Mouse (Mus musculus): Measurements from ENCODE around the gene Pstk.
"Not testable (repeated sequence)": the region's sequence is repeated elsewhere in the genome, so short reads cannot be mapped to it uniquely, and the experiment has no call there.

Pstk gene

GRCm38 (mm10) chr7:131416742-131417141, 45.8 kb downstream of the Pstk start:
- DNase-seq, result not testable (repeated sequence)

DNA sequence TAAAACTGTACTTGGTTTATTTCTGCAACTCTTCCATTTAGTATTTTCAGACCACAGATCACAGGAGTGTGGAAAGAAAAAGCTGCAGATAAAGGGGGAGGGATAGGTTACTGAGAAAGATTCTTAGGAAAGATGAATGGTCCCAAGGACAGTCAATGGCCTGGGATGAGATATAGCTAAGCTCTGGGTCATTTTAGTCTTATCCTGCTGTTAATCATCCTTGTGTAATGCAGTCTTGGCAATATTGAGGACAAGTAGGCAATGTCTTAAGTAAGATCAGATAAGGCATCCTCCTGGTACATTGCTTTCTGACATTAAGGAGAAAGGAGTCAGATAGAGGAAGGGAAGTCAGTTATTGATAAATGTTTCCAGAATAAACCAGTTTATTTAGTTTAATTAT, 46.7 kb downstream of the Pstk start:
- no peak for DNase-seq

DNA sequence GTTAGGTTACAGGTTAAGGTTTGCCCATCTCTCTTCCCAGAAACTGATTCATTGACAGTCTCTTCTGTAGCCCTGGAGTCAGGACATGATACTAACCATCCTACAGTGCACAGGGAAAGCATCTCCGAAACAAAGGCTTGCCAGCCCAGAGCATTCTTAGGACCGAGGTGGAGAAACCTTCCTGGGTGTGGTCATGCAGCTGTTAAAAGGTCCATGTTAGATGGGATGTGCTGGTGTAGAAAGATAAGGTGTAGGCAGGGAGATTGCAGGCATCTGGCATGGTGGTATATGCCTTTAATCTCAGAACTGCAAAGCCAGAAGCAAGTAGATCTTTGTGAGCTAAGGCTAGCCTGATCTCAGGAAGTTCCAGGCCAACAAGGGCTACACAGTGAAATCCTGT, 54.0 kb downstream of the Pstk start:
- no peak for DNase-seq

DNA sequence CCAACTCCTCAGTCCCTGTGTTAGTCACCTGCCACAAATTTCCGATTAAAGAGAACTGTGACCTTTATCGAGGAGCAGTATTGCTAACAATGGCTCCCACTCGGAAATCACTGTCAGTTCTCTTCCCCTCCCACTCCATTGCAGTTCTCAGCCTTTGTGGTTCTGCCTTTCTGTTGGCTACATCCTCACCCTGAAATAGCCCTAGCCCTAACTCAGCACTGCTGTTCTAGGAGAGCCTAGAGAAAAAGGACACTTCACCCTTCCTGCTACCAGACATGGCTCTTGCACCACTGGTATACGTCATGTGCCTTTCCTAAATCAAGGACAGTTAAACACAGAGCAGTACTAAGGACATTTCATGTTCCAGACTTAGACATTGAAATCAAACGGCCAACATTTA, 56.4 kb downstream of the Pstk start:
- no peak for DNase-seq

DNA sequence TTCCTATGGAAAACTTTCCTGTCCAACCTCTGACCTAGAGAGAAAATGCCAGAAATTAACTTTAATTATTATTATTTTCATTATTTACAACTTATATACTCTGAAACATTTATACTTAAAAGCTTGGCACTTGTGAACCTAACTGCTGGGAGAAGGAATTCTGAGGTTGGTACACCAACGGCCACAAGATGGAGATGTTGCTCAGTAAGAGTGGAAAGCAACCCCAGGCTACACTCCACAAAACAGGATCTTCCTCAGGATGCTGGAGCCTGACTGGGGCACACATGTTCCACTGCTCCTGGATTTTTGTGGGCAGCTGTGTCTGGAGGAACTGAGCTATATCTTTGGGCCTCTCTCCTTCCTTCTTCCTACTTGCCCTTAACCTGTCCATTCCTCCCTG, 61.3 kb downstream of the Pstk start:
- DNase-seq, result peak; percentile 44 to 49

- DNase-seq, result no peak
Observed at GRCm38 (mm10) chr7:131434276-131434675, 63.3 kb downstream of the Pstk start.

DNA sequence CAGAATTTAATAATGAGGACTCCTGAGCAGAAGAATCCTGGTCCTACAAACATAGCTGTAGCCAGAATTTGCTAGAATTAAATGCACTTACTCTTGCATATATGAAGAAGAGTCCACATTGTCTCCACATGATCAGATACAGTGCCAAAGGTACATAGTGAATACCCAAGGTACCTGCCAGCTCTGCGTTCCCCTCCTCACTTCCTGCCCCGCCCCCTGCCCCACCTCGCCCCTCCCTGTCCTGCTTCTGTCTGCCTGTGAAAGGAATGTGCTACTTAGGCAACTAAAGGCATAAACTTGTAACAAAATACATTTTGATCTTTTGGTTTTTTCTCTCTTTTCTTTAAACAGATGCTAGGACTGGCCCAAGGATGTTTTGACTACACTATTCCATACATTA, 66.1 kb downstream of the Pstk start:
- no peak for DNase-seq

All from kidney, postnatal 25 days (tissue).